Mouse (Mus musculus) spleen, embryonic (tissue): ENCODE data around the gene Dhx35.

Source experiments
- CTCF ChIA-PET: fragments of 350-600 bp; sonication (Branson Sonifier 250); formaldehyde crosslinking; loops from one replicate; lab custom pipeline; 2022; lab: Charles Lee

Dhx35 gene

DNA sequence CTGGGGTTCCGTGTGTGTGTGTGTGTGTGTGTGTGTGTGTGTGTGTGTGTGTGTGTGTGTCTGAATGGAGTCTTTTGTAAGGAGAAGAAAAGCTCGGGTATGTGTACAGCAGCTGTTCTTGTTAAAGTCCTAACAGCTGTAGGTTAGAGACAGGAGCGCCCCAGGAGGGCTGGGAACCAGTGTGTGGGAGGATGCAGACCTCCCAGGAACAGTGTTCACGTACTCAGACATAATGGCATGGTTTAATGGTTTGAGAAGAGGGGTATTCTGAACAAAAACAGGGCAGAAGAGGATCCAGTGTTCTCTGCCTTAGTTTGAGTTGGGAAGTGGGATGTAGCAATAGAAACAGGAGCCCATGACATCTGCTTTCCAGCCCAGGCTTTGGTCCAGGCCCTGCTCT, 4.7 kb downstream of the Dhx35 start:
- CTCF ChIA-PET, result interaction anchor here (0.5 to 0.6 kb wide), 3 partner anchors 77 to 126 kb away, joined by 3 to 6 read pairs (median 5); no protein-coding TSS in a partner anchor

DNA sequence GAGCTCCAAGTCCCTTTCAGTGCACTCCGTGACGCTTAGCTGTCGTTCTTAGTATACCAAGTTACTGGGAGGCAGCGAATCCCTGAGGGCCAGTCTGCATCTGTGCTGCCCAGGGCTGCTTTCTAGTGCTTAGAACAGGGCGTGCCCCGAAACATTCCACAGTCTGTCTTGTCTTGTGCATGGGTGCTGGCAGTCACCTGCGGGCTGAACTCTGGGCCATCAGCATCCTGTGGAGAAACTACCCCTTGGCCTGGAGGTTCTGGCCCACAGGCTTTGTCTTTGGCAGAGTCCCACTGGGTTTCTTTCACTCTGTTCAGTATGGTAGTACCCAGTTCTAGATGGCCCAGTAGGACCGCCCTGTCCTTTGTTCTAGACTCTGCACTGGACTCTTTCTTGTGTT, 6.2 kb downstream of the Dhx35 start:
- CTCF ChIA-PET, result no interaction called here

GRCm38 (mm10) chr2:158803575-158803974, 9.0 kb downstream of the Dhx35 start:
- CTCF ChIA-PET, result no interaction called here

- CTCF ChIA-PET, result no interaction called here
Observed at GRCm38 (mm10) chr2:158815686-158816085, 21.1 kb downstream of the Dhx35 start.

DNA sequence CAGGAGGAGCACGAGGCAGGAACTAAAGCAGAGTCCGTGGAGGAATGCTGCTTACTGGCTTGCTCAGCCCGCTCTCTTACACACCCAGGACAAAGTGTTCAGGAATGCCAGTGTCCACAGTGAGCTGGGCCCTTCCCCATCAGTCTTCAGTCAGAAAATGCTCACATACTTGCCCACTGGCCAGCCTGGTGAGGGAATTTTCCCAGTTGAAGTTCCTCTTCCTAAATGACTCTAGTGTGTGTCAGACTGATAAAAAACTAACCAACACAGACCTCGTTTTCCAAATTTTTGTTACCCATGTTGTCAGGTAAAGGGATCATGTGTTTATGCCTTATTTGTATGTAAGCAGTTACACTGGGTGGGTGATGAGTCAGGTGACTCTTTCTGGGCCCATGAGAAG, 21.6 kb downstream of the Dhx35 start:
- CTCF ChIA-PET, result no interaction called here

DNA sequence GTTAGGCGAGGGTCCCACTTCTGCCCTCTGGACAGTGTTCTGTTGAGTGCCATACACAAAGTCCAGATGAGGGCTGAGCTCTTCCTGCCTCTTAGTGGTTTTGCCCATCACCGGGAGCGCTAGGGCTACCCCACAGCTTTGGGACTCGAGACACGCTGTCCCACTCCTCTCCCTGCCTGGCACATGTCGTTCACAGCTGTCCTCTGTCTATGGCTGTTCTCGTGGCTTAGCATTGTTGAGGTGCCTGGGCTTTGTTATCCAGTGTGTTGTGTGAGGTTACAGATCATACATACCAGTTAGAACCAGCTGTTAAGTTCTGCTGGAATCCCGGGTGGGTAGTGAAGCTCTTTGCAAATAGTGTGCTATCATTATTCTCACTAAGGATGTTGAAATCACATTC, 23.1 kb downstream of the Dhx35 start:
- CTCF ChIA-PET, result no interaction called here

GRCm38 (mm10) chr2:158828124-158828523, 33.5 kb downstream of the Dhx35 start:
- CTCF ChIA-PET, result no interaction called here

DNA sequence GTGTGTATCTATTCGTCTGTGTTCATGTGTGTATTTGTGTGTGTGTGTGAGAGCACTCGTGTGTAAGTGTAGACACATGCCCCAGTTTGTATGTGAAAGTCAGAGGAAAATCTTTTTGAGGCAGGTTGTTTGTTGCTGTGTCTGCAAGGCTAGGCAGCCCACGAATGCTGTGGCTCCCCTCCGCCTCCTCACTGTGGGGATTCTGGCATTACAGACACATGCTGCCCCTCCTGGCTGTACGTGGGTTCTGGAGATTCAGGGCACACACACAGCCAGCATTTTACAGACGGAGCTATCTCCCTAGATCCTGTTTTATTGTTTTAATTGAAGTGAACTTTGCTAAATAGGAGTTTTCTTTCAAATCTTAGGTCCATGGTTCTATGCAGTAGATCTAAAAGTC, 35.1 kb downstream of the Dhx35 start:
- CTCF ChIA-PET, result no interaction called here

GRCm38 (mm10) chr2:158833221-158833620, 38.6 kb downstream of the Dhx35 start:
- CTCF ChIA-PET, result interaction anchor here (0.6 kb wide), 1 partner anchor 30 kb away, joined by 3 read pairs; no protein-coding TSS in a partner anchor

DNA sequence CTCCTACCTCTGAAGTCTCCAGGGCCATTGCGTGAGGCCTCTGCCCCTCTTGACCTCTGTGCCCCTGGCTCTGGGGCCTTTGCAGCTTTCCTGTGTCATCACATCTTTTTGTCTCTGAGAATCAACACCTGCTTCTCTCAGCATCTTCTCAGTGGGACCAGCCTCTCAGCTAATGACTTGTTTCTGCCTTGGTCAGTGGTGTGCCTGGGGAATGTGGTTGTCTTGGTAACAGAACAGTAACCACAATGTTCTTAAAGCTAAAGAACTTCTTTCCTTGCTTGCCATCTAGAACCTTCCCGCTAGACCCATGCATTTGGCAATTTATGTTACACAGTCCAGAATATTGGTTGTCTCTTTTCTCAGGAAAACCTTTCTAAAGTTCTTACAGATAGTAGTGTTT, 39.0 kb downstream of the Dhx35 start:
- CTCF ChIA-PET, result interaction anchor here (0.6 kb wide), 1 partner anchor 30 kb away, joined by 3 read pairs; no protein-coding TSS in a partner anchor

DNA sequence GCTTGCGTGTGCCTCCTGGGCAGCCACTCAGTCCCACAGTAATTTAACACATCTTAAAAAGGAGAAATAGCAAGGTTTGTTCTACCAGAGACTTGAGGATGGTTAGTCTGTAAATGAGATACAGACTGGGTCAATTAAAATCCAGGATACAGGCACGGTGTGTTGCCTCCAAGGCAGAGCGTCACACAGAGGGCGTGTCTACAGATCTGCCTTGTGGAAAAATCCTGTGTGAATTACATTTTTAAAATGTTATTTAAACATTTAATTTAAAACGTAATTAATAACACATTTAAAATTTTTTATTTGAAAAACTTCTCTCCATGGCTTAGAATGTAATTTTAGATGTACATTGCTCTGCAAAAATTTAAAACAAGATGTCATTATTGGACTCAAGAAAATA, 48.7 kb downstream of the Dhx35 start:
- CTCF ChIA-PET, result no interaction called here

GRCm38 (mm10) chr2:158845031-158845430, 50.4 kb downstream of the Dhx35 start:
- CTCF ChIA-PET, result interaction anchor here (0.5 kb wide), 1 partner anchor 829 kb away, joined by 4 read pairs; no protein-coding TSS in a partner anchor

DNA sequence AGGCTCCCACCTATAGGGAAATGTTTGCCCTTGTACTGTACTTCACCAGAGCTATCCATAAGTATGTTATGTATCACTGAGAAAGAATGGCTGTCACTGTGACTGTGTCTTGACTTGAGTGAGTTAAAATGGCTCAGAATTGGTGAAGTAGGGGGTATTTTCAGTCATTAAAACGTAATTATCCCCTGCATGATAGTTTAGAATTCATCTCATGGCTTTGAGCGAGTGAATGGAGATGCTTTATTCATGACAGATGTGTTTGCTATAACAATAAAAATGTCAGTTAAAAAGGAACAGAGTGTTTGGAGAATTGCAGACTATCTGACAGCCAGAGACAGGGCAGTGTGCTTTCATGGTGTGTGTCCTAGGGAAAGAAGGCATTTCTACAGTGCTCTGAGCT, 51.6 kb downstream of the Dhx35 start:
- CTCF ChIA-PET, result no interaction called here

DNA sequence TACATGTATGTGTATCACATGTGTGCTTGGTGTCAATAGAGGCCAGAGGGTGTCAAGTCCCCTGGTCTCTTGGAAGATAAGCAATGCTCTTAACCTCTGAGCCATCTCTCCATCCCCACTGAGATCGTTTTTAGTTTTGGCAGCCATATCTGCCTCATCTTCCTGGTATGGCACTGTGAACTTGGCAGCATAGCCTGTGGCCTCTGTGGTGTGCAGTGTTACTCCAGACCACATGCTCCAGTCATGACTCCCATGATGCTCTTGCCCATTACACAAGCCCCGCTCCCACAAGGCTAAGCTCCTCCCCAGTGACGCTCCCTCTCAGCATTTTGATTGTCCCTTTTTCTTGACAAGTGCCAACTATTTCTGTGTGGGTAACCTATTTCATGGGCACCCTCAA, 53.4 kb downstream of the Dhx35 start:
- CTCF ChIA-PET, result no interaction called here

DNA sequence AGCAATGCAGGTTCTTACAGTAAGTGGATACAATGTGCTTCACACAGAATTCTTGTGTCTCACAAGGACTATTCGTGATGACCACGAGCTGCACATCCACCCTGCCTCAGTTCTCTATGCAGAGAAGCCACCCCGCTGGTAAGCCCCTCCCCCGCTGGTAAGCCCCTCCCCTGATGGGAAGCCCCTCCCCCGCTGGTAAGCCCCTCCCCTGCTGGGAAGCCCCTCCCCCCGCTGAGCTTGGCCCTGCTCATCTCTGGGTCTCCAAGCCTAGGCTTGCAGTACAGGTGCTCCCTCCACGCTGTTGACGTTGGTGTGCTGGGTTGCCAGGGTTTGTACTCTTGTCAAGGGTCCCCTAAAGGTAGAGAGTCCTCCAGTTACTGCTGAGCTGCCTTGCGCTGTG, 54.8 kb downstream of the Dhx35 start:
- CTCF ChIA-PET, result no interaction called here

DNA sequence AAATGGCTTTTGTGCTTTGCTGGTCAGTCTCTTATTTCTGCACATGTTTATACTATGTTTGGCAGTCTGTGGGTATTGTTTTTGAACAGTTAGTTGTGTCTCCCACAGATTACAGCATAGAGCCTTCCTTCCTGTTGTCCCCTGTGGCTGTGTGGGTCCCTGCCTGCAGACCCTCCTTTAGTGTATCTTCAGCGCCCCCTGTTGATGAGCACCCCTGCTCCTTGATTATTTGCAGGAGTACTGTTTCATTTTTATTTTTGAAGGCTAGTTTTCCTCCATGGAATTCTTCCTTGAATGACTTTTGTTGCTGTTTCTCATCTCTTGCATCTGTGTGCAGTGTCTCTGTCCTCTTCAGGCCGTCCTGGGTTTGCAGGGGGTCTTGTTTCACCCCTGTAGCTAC, 58.0 kb downstream of the Dhx35 start:
- CTCF ChIA-PET, result interaction anchor here (0.7 to 1.2 kb wide), 2 partner anchors 12 to 1195 kb away, joined by 3 to 6 read pairs; no protein-coding TSS in a partner anchor

DNA sequence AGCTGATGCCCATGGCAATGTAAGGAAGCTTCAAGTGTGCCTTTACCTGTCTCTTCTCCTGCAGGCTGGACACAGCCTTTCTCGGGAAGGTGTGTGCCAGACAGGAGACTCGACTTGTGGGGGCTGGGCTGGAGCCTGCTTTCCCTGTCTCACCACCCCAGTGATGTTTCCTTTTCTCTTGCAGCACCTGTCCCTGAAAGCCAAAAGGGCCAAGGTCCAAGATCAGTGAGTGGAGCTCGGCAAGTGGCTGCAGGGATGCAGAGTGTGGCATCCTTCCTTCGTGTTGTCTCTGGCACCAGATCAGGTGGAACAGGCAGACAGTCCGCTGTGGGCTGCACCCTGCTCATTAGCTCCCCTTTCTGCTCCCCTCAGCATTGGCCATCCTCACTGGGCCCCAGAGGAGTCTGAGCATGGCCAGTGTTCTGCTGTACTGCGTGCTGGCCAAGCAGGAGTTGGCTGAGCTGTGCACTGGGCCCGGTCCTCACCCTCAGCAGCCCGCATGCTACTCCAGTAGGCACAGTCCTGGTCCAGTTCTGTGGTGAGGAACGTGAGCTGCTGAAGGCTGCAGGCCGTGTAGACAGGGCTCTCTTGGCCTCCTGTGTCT, 62.4 kb downstream of the Dhx35 start:
- CTCF ChIA-PET, result interaction anchor here (0.6 kb wide), 1 partner anchor 307 kb away, joined by 4 read pairs; no protein-coding TSS in a partner anchor

- CTCF ChIA-PET, result interaction anchor here (0.6 kb wide), 1 partner anchor 308 kb away, joined by 4 read pairs; no protein-coding TSS in a partner anchor
Observed at GRCm38 (mm10) chr2:158857579-158857978, 63.0 kb downstream of the Dhx35 start.

DNA sequence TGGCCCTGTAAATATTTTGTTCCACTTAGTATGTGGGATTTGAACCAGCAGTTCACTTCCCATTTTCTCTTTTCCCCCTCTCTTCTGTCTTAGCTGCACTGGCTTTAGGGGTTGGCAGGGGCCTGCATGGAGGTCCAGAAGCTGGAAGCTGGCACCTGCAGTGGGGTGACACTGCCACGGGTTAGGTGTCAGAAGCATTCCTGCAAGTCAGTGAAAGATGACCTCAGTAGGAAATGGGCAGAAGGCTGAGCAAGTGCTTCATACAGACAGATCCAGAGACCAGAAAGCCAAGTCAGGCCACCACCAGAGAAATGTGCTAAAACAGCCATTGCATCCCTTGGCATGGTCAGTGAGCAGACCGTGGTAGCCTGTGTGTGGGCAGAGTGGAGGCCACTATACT, 66.5 kb downstream of the Dhx35 start:
- CTCF ChIA-PET, result no interaction called here

DNA sequence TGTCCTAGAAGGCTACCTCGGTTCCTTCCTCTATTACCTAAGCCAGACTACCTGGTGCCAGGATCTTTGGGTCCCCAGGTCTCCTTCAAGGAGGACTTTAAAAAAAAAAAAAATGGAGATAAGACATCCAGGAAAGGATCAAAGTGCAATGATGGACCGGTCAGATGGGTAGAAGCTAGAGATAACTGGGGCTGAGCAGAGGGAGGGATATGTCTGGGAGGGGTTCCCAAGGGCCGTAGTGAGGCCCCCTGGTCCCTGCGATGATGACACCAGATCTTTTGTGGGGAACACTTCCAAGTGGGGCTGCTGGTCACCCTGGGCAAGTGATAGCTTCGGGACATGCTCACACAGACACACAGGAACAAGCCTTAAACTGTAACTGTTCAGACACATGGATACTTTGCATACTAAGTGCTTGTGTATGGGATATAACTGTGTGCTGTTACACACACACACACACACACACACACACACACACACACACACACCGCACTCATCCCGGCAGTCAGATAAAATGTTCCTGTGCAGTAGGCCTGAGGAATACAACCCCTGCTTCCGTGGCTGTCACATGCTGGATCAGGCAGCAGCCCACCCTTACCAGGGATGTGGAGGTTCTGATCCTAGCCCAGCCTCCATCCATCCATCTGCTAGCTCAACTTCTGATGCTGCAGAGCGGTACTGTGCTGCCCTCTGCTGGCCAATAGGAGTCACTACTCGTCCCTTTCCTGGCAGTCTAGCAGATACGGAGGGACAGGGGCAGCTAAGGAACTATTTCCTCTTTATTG, 68.9 kb downstream of the Dhx35 start:
- CTCF ChIA-PET, result interaction anchor here (0.6 to 1.4 kb wide), 5 partner anchors 10 to 1969 kb away, joined by 3 to 8 read pairs (median 3); no protein-coding TSS in a partner anchor

DNA sequence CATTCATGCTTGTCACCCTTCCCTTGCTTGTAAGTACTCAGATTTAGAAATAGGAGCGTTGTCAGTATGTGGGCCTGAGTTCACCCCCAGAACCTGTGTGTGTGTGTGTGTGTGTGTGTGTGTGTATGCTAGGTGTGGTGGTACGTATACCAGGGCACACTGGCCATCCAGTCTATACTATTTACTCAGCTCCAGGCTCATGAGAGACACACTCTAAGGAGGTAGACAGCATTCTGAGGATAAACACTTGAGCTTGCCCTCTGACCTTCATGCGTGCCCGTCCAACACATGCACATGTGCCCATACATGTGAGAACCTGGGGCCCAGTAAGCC, 69.5 kb downstream of the Dhx35 start:
- CTCF ChIA-PET, result interaction anchor here (0.6 to 1.4 kb wide), 4 partner anchors 11 to 1969 kb away, joined by 3 to 8 read pairs (median 3); no protein-coding TSS in a partner anchor

- CTCF ChIA-PET, result interaction anchor here (1.4 kb wide), 1 partner anchor 12 kb away, joined by 3 read pairs; no protein-coding TSS in a partner anchor
Observed at GRCm38 (mm10) chr2:158865358-158865757, 70.8 kb downstream of the Dhx35 start.

DNA sequence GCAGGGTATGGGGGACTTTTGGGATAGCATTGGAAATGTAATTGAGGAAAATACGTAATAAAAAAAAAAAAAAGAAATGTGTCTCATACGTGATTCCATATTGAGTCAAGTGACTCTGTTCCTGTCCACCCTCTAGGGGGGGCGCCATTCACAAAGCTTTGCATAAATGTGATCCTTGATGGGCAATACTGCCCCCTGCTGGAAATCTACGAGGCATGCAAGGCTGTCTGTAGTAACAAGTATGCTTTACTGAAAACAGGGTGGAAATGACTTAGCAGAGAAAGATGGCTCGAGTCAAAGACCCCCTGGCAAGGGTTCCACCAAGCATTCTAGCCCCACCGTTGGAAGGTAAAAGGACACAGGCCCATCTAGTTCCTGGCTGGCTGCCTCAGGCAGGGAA, 92.0 kb downstream of the Dhx35 start:
- CTCF ChIA-PET, result no interaction called here
